Mouse (Mus musculus): Measurements from ENCODE around the gene Olfr161. TPM values are rescaled to one million over a fixed set of nuclear protein-coding genes. Genes with fewer than 3 reads are reported as not detected.
A peak's percentile ranks its signal among the peaks of the same experiment; 100 is the strongest.
"Not testable (repeated sequence)": the region's sequence is repeated elsewhere in the genome, so short reads cannot be mapped to it uniquely, and the experiment has no call there.

Olfr161 gene
- polyA plus RNA-seq (2016; fragmentation: Nextera tagmentation; extraction: Ambion mirVana), result not detected in 2 replicates

GRCm38 (mm10) chr16:3590691-3591090 is at the start of gene Olfr161:
TSS of gene Olfr161 (plus strand) at chr16:3591042.
- peaks cover 4% of the 10 kb centered on the region; the same call in 1 of the 2 replicates for H3K9me3 ChIP-seq
- no peak within 1 kb of the TSS for H3K4me2 ChIP-seq (replicated peaks)
- no peaks in the 10 kb centered on the region for H3K36me3 ChIP-seq
- no peak for ATAC-seq (ENCODE audit: insufficient number of reproducible peaks, insufficient read depth, low FRiP score, low TSS enrichment)
- no peaks in the 10 kb centered on the region for H3K4me1 ChIP-seq
- no peak within 1 kb of the TSS for H3K9ac ChIP-seq
- WGBS, result 72% methylated on average over 1 of the region's 1 CpGs
- H3K27ac ChIP-seq, result no peak within 1 kb of the TSS
- no peaks in the 10 kb centered on the region for H3K27me3 ChIP-seq
- no peak within 1 kb of the TSS for H3K4me3 ChIP-seq

GRCm38 (mm10) chr16:3563553-3563952 is 27.3 kb upstream of the Olfr161 start:
- H3K27me3 ChIP-seq, result no peaks in the 10 kb centered on the region
- H3K4me1 ChIP-seq, result no peaks in the 10 kb centered on the region
- no peak overlapping the region for H3K4me2 ChIP-seq (replicated peaks)
- no peaks in the 10 kb centered on the region for H3K36me3 ChIP-seq
- H3K9me3 ChIP-seq, result peaks cover 5% of the 10 kb centered on the region; the same call in 1 of the 2 replicates
- H3K9ac ChIP-seq, result no peak overlapping the region
- no peak for ATAC-seq (ENCODE audit: insufficient number of reproducible peaks, insufficient read depth, low FRiP score, low TSS enrichment)
- H3K27ac ChIP-seq, result no peak overlapping the region
- no peak overlapping the region for H3K4me3 ChIP-seq

GRCm38 (mm10) chr16:3577658-3578057 is 13.2 kb upstream of the Olfr161 start:
- H3K4me3 ChIP-seq; ATAC-seq (ENCODE audit: insufficient number of reproducible peaks, insufficient read depth, low FRiP score, low TSS enrichment); H3K4me1 ChIP-seq; H3K9ac ChIP-seq; H3K9me3 ChIP-seq; H3K27me3 ChIP-seq; H3K4me2 ChIP-seq (replicated peaks); H3K27ac ChIP-seq; H3K36me3 ChIP-seq: not testable (repeated sequence)
- 71% methylated on average over 1 of the region's 1 CpGs for WGBS

- ATAC-seq (ENCODE audit: insufficient number of reproducible peaks, insufficient read depth, low FRiP score, low TSS enrichment); H3K27me3 ChIP-seq; H3K9ac ChIP-seq; H3K9me3 ChIP-seq; H3K4me1 ChIP-seq; H3K4me3 ChIP-seq; H3K36me3 ChIP-seq; H3K27ac ChIP-seq; H3K4me2 ChIP-seq (replicated peaks): not testable (repeated sequence)
- 85% methylated on average over 1 of the region's 1 CpGs for WGBS
Observed at GRCm38 (mm10) chr16:3578227-3578848, 12.5 kb upstream of the Olfr161 start.

GRCm38 (mm10) chr16:3631376-3631775 is 40.5 kb downstream of the Olfr161 start:
- not testable (repeated sequence) for ATAC-seq (ENCODE audit: insufficient number of reproducible peaks, insufficient read depth, low FRiP score, low TSS enrichment); H3K4me3 ChIP-seq
- 88% methylated on average over 5 of the region's 5 CpGs for WGBS

GRCm38 (mm10) chr16:3632572-3633361 is 41.9 kb downstream of the Olfr161 start:
- H3K4me1 ChIP-seq, H3K27ac ChIP-seq, H3K36me3 ChIP-seq, H3K27me3 ChIP-seq, H3K9me3 ChIP-seq: not testable (repeated sequence)
- ATAC-seq (ENCODE audit: insufficient number of reproducible peaks, insufficient read depth, low FRiP score, low TSS enrichment), result 0 out of 2 replicates have a peak, but pooled peaks have one; percentile 74
- 33% methylated on average over 27 of the region's 27 CpGs for WGBS
- peak overlapping the region; percentile 19 for H3K4me3 ChIP-seq
- H3K4me2 ChIP-seq (replicated peaks), result peak overlapping the region; percentile 36
- peak overlapping the region; percentile 20 for H3K9ac ChIP-seq

More at GRCm38 (mm10) chr16:3631376-3631775, 40.5 kb downstream of the Olfr161 start:
- H3K9ac ChIP-seq; H3K27me3 ChIP-seq; H3K9me3 ChIP-seq; H3K4me2 ChIP-seq (replicated peaks); H3K36me3 ChIP-seq; H3K4me1 ChIP-seq; H3K27ac ChIP-seq: not testable (repeated sequence)

Other genes with a start within 250 kb of the Olfr161 start
- not detected in 2 replicates for gene Mefv, start 127.1 kb downstream of the Olfr161 start, polyA plus RNA-seq (2016; fragmentation: Nextera tagmentation; extraction: Ambion mirVana)
- gene Zfp263, start 153.1 kb downstream of the Olfr161 start, polyA plus RNA-seq (2016; fragmentation: Nextera tagmentation; extraction: Ambion mirVana), result 57.6 and 62.8 TPM in 2 replicates
- 0.42 and 0.59 TPM in 2 replicates for gene Olfr15, start 239.8 kb downstream of the Olfr161 start, polyA plus RNA-seq (2016; fragmentation: Nextera tagmentation; extraction: Ambion mirVana)